Mouse (Mus musculus) brown adipose tissue, adult 24 weeks (tissue): ENCODE measurements around the gene Cfl1. TPM values are rescaled to one million over a fixed set of nuclear protein-coding genes. Genes with fewer than 3 reads are reported as not detected.
A peak's percentile ranks its signal among the peaks of the same experiment; 100 is the strongest.
"Not testable (repeated sequence)": the region's sequence is repeated elsewhere in the genome, so short reads cannot be mapped to it uniquely, and the experiment has no call there.

Experiments
- H3K27ac ChIP-seq: fragments of 200-500 bp; replicated peaks from 2 replicates; pipeline ENCODE4 v1.5.1; 2012; ENCODE audit warnings: low read depth, mild to moderate bottlenecking, low read length
- H3K4me1 ChIP-seq: fragments of 200-500 bp; 2 replicates; pipeline ENCODE4 v1.6.1; 2012; ENCODE audit warnings: low read length, mixed read lengths; ENCODE audit not compliant: control insufficient read depth, insufficient read depth, insufficient read length
- H3K4me3 ChIP-seq: fragments of 200-500 bp; 2 replicates; pipeline ENCODE4 v1.5.1; 2012; ENCODE audit warnings: low read depth, mild to moderate bottlenecking, low read length, moderate library complexity; ENCODE audit not compliant: insufficient read depth
- polyA plus RNA-seq: library from polyadenylated mRNA; stranded (reverse); fragments of >200 nt; gene quantifications from 2 replicates; pipeline ENCODE4 v1.2.4, GENCODE M21; 2012; ENCODE audit not compliant: missing spikeins, insufficient read depth, insufficient read length

The Cfl1 gene
- polyA plus RNA-seq, 1 experiment = 324 TPM

DNA sequence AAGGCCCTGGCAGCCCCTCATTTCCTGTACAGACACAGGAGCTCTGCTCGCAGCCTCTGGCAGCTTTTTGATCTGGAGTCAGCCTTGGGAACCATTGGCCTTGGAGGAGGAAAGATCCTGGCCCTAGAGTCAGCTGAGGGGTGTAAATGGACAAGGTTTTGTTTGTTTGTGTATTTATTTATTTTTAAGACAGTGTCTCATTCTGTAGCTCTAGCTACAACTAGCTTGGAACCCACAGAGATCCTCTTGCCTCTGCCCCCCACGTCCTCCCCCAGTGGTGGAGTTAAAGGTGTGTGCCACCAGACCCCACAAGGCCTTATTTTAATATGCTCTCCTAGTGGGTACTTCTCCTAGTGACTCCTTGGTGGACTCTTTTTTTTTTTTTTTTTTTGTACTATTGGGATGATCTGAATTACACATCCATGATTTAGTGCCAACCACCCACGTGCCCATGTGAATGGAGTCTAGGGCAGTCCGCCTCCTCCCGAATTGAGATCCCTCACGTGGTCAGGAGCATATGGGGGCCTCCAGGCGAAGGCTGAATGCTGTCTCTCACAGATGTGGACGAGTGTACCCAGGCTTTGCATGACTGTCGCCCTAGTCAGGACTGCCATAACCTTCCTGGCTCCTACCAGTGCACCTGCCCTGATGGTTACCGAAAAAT is 13.1 kb upstream of the Cfl1 start:
- Histone ChIP-seq H3K27ac (no peak overlapping the region), H3K4me1 (no peaks in the 10 kb centered on the region), H3K4me3 (no peak overlapping the region)

DNA sequence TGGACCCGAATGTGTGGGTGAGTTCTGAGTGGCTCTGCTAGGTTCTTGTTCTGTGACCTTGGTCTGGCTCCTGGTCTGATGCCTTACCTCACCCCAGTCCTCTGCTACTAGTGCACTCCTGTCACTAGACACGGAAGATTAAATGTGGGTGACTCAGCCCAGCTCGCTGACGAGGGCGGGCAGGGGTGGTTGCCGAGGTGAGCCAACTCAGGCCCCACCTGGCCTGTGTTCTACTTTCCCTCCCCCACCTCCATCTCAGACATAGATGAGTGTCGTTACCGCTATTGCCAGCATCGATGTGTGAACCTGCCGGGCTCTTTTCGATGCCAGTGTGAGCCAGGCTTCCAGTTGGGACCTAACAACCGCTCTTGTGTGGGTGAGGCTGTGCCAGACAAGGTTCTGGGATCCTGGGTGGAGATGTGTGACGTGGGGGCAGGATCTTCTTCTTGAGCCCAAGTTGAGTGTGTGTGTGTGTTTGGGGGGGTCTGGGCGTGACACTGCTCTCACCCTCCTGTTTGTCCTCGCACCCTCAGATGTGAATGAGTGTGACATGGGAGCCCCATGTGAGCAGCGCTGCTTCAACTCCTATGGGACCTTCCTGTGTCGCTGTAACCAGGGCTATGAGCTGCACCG is 12.5 kb upstream of the Cfl1 start:
- Histone ChIP-seq H3K27ac (no peak overlapping the region), H3K4me1 (no peaks in the 10 kb centered on the region), H3K4me3 (no peak overlapping the region)

DNA sequence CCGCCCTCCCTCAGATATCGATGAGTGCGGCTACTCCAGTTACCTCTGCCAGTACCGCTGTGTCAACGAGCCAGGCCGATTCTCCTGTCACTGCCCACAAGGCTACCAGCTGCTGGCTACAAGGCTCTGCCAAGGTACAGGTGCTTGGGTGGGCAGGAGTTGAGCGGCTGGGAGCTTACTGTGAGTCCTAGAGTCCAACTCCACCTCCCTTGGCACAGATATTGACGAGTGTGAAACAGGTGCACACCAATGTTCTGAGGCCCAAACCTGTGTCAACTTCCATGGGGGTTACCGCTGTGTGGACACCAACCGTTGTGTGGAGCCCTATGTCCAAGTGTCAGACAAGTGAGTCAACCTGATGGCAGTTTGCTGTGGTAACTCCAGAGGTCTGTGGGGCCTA is 10.2 kb upstream of the Cfl1 start:
- Histone ChIP-seq H3K27ac (no peak overlapping the region), H3K4me1 (no peaks in the 10 kb centered on the region), H3K4me3 (no peak overlapping the region)

DNA sequence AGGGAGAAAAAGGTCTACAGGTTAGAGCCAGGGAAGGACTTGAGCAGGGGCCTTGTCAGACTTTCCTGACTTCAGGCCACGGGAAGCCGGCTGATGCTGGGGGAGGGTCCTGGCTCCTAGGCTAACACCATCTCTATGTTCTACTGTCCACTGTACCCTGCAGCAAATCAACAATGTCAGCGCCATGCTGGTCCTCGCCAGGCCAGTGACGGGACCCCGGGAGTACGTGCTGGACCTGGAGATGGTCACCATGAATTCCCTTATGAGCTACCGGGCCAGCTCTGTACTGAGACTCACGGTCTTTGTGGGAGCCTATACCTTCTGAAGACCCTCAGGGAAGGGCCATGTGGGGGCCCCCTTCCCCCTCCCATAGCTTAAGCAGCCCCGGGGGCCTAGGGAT is 8.9 kb upstream of the Cfl1 start:
- no peak overlapping the region for H3K27ac ChIP-seq
- no peaks in the 10 kb centered on the region for H3K4me1 ChIP-seq
- H3K4me3 ChIP-seq = no peak overlapping the region

DNA sequence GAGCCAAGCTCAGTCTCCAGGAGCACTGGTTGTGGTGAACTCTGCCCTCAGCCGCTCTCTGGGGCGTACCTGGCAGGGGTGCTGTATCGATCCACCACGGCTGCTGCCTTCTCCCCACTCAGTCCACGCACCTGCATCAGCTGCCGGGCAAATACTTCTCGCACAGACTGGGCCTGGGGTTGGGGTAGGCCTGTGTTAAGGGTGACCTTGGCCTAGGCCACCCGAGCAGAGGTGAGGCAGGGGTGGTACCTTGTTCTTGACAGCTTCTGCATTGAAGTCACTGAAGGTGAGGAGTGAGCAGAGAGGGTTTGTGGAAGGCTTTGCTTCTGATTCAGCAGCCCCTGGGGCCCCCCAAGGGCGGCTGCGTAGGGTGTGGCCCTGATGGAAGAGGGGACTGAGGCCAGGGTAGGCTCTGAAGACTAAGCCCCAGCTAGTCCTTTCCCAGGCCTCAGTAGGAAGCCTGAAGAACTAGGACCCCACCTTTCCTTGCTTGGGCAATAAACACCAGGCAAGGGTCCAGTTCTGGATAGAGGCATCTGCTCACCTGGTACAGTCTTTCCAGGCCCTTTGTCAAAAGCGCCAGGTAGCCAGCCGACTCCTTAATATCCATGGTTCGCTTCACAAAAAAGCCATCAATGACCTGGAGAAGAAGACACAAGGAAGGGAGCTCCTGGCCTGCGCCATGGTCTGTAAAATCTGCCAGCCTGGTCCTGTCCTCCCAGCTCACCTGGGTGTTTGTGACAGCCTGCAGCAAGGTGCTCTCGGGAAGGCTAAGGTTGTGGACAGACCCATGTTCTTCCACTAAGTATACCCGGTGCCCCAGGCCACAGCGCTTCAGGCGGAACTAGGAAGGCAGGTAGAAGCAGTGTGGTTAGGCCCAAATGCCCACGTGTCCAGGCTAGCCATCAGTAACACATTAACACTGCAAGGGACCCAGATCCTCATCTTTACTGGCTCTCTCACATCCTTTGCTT is 6.6 kb upstream of the Cfl1 start:
- Histone ChIP-seq H3K4me3 (no peak overlapping the region), H3K4me1 (no peaks in the 10 kb centered on the region), H3K27ac (no peak overlapping the region)

GRCm38 (mm10) chr19:5484496-5484895 is 5.8 kb upstream of the Cfl1 start:
- no peaks in the 10 kb centered on the region for H3K4me1 ChIP-seq
- no peak overlapping the region for H3K27ac ChIP-seq
- no peak overlapping the region for H3K4me3 ChIP-seq

- H3K4me1 ChIP-seq = no peaks in the 10 kb centered on the region
- H3K4me3 ChIP-seq = no peak overlapping the region
- H3K27ac ChIP-seq = no peak overlapping the region
Observed at GRCm38 (mm10) chr19:5485371-5485770, 4.9 kb upstream of the Cfl1 start.

DNA sequence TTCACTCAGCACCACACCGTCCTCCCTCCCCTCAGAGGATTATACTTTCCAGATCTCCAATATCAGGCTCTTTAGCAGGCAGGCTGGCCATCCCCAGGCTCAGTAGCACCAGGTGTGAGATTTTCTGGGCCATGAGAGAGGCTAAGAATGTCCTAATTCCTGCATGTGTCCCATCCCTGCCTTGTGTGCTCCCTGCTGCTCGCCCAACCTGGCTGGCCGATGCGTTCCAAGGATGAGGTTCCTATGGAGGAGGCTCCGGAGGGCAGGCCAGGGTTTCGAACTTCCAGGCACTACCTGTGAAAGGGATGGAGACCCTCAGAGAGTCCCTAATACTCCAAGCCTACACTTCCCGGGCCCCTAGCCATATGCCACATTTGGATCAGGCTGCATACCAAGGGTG is 4.4 kb upstream of the Cfl1 start:
- no peak overlapping the region for H3K4me3 ChIP-seq
- no peaks in the 10 kb centered on the region for H3K4me1 ChIP-seq
- no peak overlapping the region for H3K27ac ChIP-seq

DNA sequence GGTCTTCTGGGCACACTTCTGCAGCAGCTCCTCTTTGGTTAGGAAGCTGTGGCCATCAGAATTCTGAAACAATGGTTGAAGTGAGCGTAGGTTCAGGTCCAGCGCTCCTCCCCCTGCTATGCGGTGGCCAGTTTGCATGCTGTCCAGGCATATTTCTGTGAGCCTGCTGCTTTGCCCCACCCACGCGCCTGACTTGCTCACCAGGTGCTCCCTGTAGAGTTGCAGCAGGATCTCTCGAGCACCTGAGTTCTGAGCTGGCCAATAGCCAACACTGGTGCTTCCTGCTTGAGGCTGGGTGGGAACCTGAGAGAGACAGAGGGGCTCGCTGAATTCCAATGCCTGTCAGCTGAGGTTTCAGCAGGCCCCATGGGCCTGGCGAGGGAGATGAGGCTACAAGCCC is 4.0 kb upstream of the Cfl1 start:
- Histone ChIP-seq H3K27ac (no peak overlapping the region), H3K4me1 (no peaks in the 10 kb centered on the region), H3K4me3 (no peak overlapping the region)

DNA sequence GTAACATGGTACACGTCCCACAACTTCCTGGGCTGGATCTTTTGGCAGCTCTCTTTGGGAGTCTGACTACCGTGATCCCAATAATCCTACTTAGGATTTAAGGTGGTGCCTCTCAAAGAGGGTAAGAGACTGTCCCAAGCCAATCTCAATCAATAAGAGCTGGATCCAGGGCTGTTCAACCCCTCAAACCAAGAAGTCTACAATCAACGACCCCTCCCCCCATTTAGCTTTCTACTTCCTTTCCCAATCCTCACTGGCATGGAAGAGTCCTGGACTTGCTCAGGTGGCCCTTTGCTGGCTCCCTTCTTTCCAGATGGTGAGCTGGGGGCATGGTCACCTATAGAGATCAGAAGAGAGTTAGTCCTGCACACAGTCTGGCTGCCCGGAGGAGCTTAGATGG is 3.5 kb upstream of the Cfl1 start:
- Histone ChIP-seq H3K4me1 (no peaks in the 10 kb centered on the region), H3K4me3 (no peak overlapping the region), H3K27ac (no peak overlapping the region)

DNA sequence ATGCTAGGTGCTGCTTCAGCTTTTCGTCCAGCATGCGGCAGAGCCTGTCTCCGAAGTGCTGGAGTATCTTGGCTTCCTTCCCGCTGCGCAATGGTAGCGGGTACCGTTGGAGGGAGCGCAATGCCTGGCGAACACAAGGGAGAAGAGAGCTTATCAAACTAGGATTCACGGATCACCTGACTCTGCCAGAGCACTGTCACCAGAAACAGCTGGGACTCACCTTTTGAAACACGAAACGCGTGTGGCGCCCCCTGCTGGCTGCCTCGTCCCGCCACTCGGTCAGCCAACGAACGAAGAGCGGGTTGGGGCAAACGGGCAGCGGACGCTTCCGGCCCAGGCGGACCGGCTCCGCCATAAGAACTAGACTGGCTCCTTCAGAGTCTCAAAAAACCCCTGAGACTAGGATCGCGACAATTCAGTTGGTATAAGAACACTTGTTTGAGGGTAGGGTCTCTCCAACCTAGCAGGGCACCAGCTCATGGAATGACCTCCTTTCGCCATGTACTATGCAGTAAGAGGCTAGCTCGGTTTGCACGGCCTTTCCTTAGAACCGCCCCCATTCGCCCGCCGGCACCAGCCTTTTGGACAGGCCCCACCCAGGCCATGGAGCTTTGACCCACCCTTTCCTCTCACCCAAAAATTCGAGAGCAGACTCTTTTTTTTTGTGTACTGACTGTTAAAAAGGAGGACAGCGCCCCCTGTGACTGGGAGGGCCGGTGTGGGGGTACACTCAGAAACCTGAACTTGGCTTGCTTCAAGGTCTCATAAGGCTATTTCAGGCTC is 2.3 kb upstream of the Cfl1 start, which contains the start of gene Mus81:
Gene Mus81, minus strand, starts transcription at position 635 of the 783 bp plus-strand sequence.
- peak within 1 kb of the TSS; percentile 99 for H3K27ac ChIP-seq
- H3K4me1 ChIP-seq = no peaks in the 10 kb centered on the region
- H3K4me3 ChIP-seq = peak within 1 kb of the TSS; percentile 85

DNA sequence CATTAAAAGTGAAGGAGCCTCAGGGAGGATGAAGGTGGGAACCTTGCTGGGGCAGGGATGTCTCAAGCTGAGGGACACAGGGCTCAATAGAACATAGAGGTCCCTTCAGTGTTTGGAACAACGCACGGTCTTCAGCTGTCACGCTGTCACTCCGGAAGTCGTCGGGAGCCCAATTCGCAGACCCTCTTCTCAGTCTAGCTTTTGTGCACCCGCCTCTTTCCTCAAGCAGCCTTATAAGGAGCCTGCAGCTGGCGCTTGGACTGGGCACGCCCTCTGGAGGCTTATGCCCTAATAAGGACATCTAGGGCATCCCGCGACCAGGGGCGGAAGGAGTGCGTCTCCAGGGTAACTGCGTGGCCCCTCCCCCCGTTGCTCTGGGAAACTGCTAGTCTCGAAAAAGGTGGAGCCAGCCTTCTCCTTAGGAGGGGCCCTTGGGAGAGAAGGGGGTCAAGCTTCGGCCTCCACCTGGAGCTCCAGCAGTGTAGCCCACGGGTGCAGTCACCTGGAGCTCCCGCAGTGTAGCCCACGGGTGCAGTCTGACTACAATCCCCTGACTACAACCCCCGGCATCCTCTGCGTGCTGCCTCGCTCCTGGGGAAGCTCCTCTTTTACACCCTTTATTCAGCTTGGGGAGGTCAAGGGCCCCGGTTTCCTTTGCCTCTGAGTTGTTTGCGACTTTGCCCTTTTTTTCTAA is 1.2 kb upstream of the Cfl1 start:
- no peaks in the 10 kb centered on the region for H3K4me1 ChIP-seq
- peak overlapping the region; percentile 99 for H3K27ac ChIP-seq
- peak overlapping the region; percentile 78 for H3K4me3 ChIP-seq

DNA sequence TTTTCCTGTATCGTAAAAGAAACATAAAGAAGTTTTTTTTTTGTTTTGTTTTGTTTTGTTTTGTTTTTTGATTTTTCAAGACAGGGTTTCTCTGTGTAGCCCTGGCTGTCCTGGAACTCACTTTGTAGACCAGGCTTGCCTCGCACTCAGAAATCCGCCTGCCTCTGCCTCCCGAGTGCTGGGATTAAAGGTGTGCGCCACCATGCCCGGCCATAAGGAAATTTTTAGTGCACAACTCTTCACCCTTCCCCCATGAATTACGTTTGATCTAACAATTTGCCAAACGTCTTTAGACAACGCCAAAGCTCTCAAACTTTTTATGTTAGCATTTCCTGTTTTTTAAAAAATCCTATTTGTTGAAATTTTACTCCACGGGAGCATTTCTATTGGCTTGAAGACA is 534 bp upstream of the Cfl1 start:
- H3K27ac ChIP-seq = peak overlapping the region; percentile 99
- H3K4me3 ChIP-seq, H3K4me1 ChIP-seq: not testable (repeated sequence)

DNA sequence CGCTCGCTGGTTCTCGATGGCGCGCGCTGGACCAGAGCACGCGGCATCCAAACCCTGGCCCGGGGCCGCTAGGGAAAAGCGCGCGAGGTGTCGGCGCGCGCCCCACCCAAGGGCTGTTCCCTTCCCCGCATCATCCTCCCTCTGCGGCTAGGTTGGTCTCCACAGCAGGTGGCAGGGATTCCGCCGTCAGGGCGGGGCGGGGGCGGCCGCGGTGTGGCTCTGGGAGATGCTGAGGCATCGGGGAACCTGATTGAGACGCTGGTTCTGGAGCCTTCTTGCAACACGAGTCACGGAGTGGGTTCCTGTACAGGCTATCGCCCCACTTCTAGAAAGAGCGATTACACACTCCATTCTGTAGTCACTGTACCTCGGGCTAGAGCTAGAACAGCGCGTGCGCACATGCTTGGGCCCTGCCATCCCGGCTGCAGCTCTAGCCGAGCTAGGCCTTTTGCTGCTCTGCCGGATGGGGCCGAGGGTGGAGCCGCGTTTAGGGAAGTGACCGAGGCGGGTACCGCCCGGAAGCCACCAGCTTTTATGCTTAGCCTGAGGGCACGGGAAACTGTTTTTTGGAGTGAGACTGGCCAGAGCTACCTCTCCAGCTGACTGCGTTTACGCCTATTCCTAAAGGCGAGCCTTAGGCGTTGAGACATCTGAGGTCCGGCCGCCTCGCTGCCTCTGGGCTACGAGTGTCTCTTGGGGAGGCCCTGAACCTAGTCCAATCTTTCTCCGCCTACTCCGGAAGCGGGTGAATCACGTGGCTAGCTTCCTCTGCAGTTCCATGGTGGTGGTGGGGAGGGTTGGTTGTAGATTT is 848 bp downstream of the Cfl1 start:
- peak overlapping the region; percentile 90 for H3K4me3 ChIP-seq
- H3K27ac ChIP-seq = peak overlapping the region; percentile 98
- no peaks in the 10 kb centered on the region for H3K4me1 ChIP-seq
